Mouse (Mus musculus) forebrain, postnatal 0 days (tissue): Measurements from ENCODE around the gene Eno1. TPM values are rescaled to one million over a fixed set of nuclear protein-coding genes. Genes with fewer than 3 reads are reported as not detected.

Experiments
- ATAC-seq: fragments of 200-750 bp; cut with Nextera tagmentation; 2 replicates; pipeline ENCODE4 v1.8.0; 2017; ENCODE audit warnings: mild to moderate bottlenecking, moderate library complexity
- DNase-seq: peaks from one replicate; pipeline ENCODE4 v3.0.0-alpha.2; 2015
- H3K27ac ChIP-seq: fragments of 300-500 bp; sonication (generic); 2 replicates; pipeline ENCODE4 v1.5.1; 2014; ENCODE audit warnings: low read depth, mild to moderate bottlenecking, antibody characterized with exemption, low read length, moderate library complexity, mixed read lengths
- H3K27me3 ChIP-seq: fragments of 300-500 bp; sonication (generic); 2 replicates; pipeline ENCODE4 v1.6.1; 2014; ENCODE audit warnings: mild to moderate bottlenecking, low read length, mixed read lengths; ENCODE audit not compliant: insufficient read depth
- H3K36me3 ChIP-seq: fragments of 300-500 bp; sonication (generic); 2 replicates; pipeline ENCODE4 v1.6.1; 2014; ENCODE audit warnings: mild to moderate bottlenecking, moderate library complexity; ENCODE audit not compliant: insufficient read depth
- H3K4me1 ChIP-seq: fragments of 300-500 bp; sonication (generic); 2 replicates; pipeline ENCODE4 v1.6.1; 2014; ENCODE audit warnings: antibody characterized with exemption; ENCODE audit not compliant: insufficient read depth
- H3K4me2 ChIP-seq: fragments of 300-500 bp; sonication (generic); 2 replicates; pipeline ENCODE4 v1.6.1; 2014; ENCODE audit warnings: low read depth, mild to moderate bottlenecking, moderate library complexity
- H3K4me3 ChIP-seq: fragments of 300-500 bp; sonication (generic); 2 replicates; pipeline ENCODE4 v1.5.1; 2014; ENCODE audit warnings: low read depth, low read length, mixed read lengths
- H3K9ac ChIP-seq: fragments of 300-500 bp; sonication (generic); 2 replicates; pipeline ENCODE4 v1.6.1; 2014; ENCODE audit warnings: mild to moderate bottlenecking
- H3K9me3 ChIP-seq: fragments of 300-500 bp; sonication (generic); 2 replicates; pipeline ENCODE4 v1.6.1; 2016; ENCODE audit warnings: low read length
- CTCF ChIP-seq: sonication (generic); IDR thresholded peaks from 2 replicates; pipeline ENCODE4 v1.5.1; 2016; ENCODE audit warnings: antibody characterized with exemption, control low read depth, low read depth
- WGBS: fragments of 180-500 bp; shearing (Covaris S2); extraction: QIAGEN DNeasy Blood & Tissue Kit; methylation state at CpG from one replicate; pipeline ENCODE4 v1.1.7; 2014; 5-methylcytosine and 5-hydroxymethylcytosine counted together
- polyA plus RNA-seq: library from polyadenylated mRNA; unstranded; fragments of >200 nt; fragmentation: Nextera tagmentation; extraction: Ambion mirVana; gene quantifications from 2 replicates; pipeline ENCODE4 v1.2.1, GENCODE M21; 2015
- total RNA-seq: library from RNA; depleted of rRNA; stranded (reverse); fragments of >200 nt; gene quantifications from 2 replicates; pipeline ENCODE4 v1.2.3, GENCODE M21; 2014; rRNA removed

Gene Eno1
- total RNA-seq = 283 and 328 TPM in 2 replicates
- 856 and 963 TPM in 2 replicates for polyA plus RNA-seq

GRCm38 (mm10) chr4:150236521-150237481 is at the start of gene Eno1:
Eno1 (plus strand) TSS chr4:150236721.
- peak; percentile 98 for DNase-seq
- 1% methylated on average over 71 of the region's 78 CpGs for WGBS
- peak; percentile 41 for TF ChIP-seq CTCF
- peak within 1 kb of the TSS; percentile 98 for H3K27ac ChIP-seq
- peaks cover 10% of the 10 kb centered on the region for H3K36me3 ChIP-seq
- ATAC-seq = peak; percentile 97
- H3K27me3 ChIP-seq = no peaks in the 10 kb centered on the region
- H3K9ac ChIP-seq = peak within 1 kb of the TSS; percentile 88
- peak within 1 kb of the TSS; percentile 86 for H3K4me2 ChIP-seq
- H3K4me1 ChIP-seq = peaks cover 17% of the 10 kb centered on the region
- H3K9me3 ChIP-seq = no peaks in the 10 kb centered on the region
- peak within 1 kb of the TSS; percentile 58 for H3K4me3 ChIP-seq

- 50% methylated on average over 11 of the region's 11 CpGs for WGBS
- Histone ChIP-seq H3K27ac (no peak overlapping the region), H3K9ac (no peak overlapping the region), H3K36me3 (no peaks in the 10 kb centered on the region), H3K4me2 (no peak overlapping the region), H3K4me1 (no peaks in the 10 kb centered on the region), H3K4me3 (no peak overlapping the region), H3K9me3 (no peaks in the 10 kb centered on the region), H3K27me3 (no peaks in the 10 kb centered on the region)
- TF ChIP-seq CTCF = no peak
- ATAC-seq (no peak), DNase-seq (no peak)
Observed at GRCm38 (mm10) chr4:150188236-150188635, 48.3 kb upstream of the Eno1 start.

- no peak overlapping the region for H3K27ac ChIP-seq
- no peak for ATAC-seq
- no peak for DNase-seq
- H3K4me3 ChIP-seq = no peak overlapping the region
- no peak overlapping the region for H3K9ac ChIP-seq
- H3K9me3 ChIP-seq = no peaks in the 10 kb centered on the region
- 85% methylated on average over 6 of the region's 6 CpGs for WGBS
- H3K4me1 ChIP-seq = no peaks in the 10 kb centered on the region
- no peak for TF ChIP-seq CTCF
- H3K4me2 ChIP-seq = no peak overlapping the region
- no peaks in the 10 kb centered on the region for H3K36me3 ChIP-seq
- no peaks in the 10 kb centered on the region for H3K27me3 ChIP-seq
Observed at GRCm38 (mm10) chr4:150192199-150192598, 44.3 kb upstream of the Eno1 start.

DNA sequence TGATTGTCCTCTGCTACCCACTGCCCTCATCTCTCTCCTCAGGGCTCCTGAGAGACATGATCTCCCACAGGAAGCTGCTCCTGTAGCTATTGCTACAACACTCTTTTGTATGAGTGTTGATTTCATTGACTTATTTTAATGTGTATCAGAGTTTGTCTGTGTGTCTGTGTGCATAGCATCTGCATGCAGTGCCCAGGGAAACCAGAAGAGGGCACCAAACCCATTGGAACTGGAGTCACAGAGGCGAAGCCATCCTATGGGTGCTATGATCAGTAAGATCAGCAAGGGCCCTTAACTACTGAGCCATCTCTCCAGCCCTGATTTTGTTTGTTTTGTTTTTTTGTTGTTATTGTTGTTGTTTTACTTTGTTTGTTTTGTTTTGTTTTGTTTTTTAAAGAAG is 42.6 kb upstream of the Eno1 start:
- H3K9me3 ChIP-seq = no peaks in the 10 kb centered on the region
- no peaks in the 10 kb centered on the region for H3K36me3 ChIP-seq
- H3K9ac ChIP-seq = no peak overlapping the region
- no peaks in the 10 kb centered on the region for H3K27me3 ChIP-seq
- ATAC-seq = no peak
- no peaks in the 10 kb centered on the region for H3K4me1 ChIP-seq
- peak; percentile 84 for TF ChIP-seq CTCF
- DNase-seq = peak; percentile 44
- H3K4me3 ChIP-seq = no peak overlapping the region
- no peak overlapping the region for H3K27ac ChIP-seq
- 40% methylated on average over 1 of the region's 1 CpGs for WGBS
- H3K4me2 ChIP-seq = no peak overlapping the region

DNA sequence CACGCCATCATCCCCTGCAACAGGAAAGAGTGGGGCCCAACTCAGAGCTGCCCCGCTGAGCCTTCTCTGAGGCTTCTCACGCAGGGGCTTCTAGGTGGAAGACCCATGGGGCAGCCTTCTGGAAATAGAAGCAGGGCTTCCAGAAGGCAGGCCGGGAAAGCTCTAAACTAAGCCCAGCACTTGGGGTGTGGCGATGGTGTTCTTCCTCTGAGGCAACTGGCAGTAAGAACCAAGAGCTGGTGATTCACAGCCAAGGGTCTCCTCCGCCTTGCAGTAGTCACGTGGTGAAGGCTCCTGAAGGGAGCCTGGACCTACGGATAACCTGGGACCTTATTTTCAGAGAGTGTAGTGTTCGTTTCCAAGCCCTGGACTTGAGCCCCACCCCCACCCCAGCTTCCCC is 38.3 kb upstream of the Eno1 start:
- no peak for ATAC-seq
- TF ChIP-seq CTCF = no peak

DNA sequence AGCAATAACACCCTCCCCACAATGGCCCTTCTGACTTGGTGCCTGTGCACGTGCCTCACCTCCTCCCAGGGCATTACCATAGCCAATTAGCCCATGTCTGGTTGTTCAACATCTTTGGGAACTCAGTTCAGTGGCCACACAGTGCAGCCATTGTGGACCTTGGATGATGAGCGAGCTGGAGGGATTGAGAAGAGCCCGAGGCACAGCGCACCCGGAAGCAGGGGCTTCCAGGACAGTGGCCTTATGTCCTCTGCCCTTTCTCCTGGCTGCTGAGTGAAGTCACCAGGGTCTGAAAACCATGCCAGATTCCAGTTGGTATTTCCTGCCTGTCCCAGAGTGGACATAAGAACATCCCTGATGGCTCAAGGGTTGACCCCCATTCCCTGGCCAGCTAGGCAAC is 35.3 kb upstream of the Eno1 start, which contains the start of gene Car6:
Gene Car6, minus strand, starts transcription at position 101 of the 400 bp plus-strand sequence.
- H3K4me3 ChIP-seq = no peak within 1 kb of the TSS
- no peaks in the 10 kb centered on the region for H3K36me3 ChIP-seq
- no peaks in the 10 kb centered on the region for H3K27me3 ChIP-seq
- no peak within 1 kb of the TSS for H3K9ac ChIP-seq
- no peak for TF ChIP-seq CTCF
- WGBS = 61% methylated on average over 5 of the region's 5 CpGs
- DNase-seq = no peak
- H3K27ac ChIP-seq = no peak within 1 kb of the TSS
- no peak within 1 kb of the TSS for H3K4me2 ChIP-seq
- no peak for ATAC-seq
- no peaks in the 10 kb centered on the region for H3K9me3 ChIP-seq
- no peaks in the 10 kb centered on the region for H3K4me1 ChIP-seq

More for the DNA sequence above, 38.3 kb upstream of the Eno1 start:
- no peak for DNase-seq
- no peak overlapping the region for H3K4me3 ChIP-seq
- H3K36me3 ChIP-seq = no peaks in the 10 kb centered on the region
- no peaks in the 10 kb centered on the region for H3K4me1 ChIP-seq
- no peak overlapping the region for H3K9ac ChIP-seq
- no peaks in the 10 kb centered on the region for H3K9me3 ChIP-seq
- 81% methylated on average over 9 of the region's 9 CpGs for WGBS
- no peak overlapping the region for H3K27ac ChIP-seq
- no peak overlapping the region for H3K4me2 ChIP-seq
- no peaks in the 10 kb centered on the region for H3K27me3 ChIP-seq

- H3K9ac ChIP-seq = no peak overlapping the region
- WGBS = 92% methylated on average over 5 of the region's 5 CpGs
Observed at GRCm38 (mm10) chr4:150202702-150203101, 33.8 kb upstream of the Eno1 start.

More at GRCm38 (mm10) chr4:150202702-150203101, 33.8 kb upstream of the Eno1 start:
- TF ChIP-seq CTCF = no peak
- ATAC-seq (no peak), DNase-seq (no peak)
- H3K9me3 ChIP-seq = no peaks in the 10 kb centered on the region
- H3K36me3 ChIP-seq = no peaks in the 10 kb centered on the region
- no peak overlapping the region for H3K4me2 ChIP-seq
- H3K4me3 ChIP-seq = no peak overlapping the region
- H3K27ac ChIP-seq = no peak overlapping the region
- no peaks in the 10 kb centered on the region for H3K27me3 ChIP-seq
- no peaks in the 10 kb centered on the region for H3K4me1 ChIP-seq
